Mouse (Mus musculus) adrenal gland, postnatal 0 days (tissue): Measurements from ENCODE around the gene Crb3. TPM values are rescaled to one million over a fixed set of nuclear protein-coding genes. Genes with fewer than 3 reads are reported as not detected.

Experiments
- polyA plus RNA-seq: library from polyadenylated mRNA; unstranded; fragments of >200 nt; fragmentation: Nextera tagmentation; extraction: Ambion mirVana; gene quantifications from 2 replicates; pipeline ENCODE4 v1.2.1, GENCODE M21; 2015

The Crb3 gene
- polyA plus RNA-seq, result 2.0 and 3.5 TPM in 2 replicates

GRCm38 (mm10) chr17:57058891-57059485, at the start of gene Crb3:
Gene Crb3 (plus strand): TSS chr17:57059105.

GRCm38 (mm10) chr17:57011236-57012141, 47.4 kb upstream of the Crb3 start, which contains the start of the genes Gtf2f1 and Gm17949:
Gene Gtf2f1 (minus strand): TSS chr17:57011288.
Gene Gm17949 (plus strand): TSS chr17:57011469.

DNA sequence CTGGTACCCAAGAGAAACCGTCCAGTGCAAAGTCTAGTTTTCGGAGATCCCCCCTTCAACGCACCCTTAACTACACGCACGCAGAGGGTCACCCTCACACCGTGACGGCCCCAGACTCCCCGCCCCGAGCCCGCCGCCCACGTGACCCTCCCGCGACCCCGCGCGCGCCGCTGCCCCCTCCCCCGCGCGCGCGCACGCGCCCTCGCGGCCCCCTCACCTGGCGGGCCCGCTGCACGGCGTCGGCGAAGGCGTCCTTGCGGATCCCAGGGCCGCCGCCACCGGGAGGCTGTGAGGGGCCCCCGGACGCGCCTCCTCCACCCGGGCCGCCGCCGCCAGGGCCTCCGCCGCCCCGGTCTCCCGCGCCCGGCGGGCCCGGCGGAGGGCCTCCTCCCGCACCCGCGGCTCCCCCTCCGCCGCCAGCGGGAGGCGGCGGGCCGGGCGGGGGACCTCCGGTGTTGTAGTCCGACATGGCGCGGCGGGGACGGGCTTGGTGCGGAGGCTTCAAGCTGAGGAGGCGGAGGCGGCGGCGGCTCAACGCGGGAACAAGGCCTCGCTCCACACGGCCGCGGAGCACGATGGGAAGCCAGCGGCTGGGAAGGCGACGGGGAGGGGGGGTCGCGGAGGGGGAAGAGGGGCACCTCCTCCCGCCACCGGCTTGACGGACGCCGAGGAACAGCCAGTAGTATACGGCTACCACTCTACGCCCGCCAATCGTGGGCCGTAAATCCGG, 27.8 kb upstream of the Crb3 start, which contains the start of gene Khsrp:
Gene Khsrp (minus strand): TSS at position 592 of the 730 bp plus-strand sequence.

DNA sequence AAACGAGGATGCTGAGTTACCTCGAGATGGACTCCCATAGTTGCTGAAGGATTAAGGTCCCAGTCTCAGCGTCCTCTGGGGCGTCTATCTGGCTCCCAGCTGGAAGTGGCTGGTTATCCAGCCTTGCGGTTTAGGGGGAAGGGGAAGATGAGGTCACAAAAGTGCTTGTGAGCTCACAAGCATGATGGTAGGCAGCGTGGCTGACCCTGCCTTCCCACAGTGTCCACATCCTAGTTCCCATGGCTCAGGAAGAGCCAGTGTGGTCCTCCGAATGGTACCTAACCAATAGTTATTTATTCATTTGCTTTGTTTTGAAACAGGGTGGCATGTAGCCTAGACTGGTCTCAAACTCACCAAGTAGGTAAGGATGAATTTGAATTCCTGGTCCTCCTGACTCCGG, 17.4 kb upstream of the Crb3 start, which contains the start of gene Slc25a41:
Gene Slc25a41 (minus strand): TSS at position 101 of the 400 bp plus-strand sequence.

GRCm38 (mm10) chr17:57059486-57059977, 627 bp downstream of the Crb3 start, which contains the start of gene Slc25a23:
Gene Slc25a23 (minus strand): TSS chr17:57059863.

DNA sequence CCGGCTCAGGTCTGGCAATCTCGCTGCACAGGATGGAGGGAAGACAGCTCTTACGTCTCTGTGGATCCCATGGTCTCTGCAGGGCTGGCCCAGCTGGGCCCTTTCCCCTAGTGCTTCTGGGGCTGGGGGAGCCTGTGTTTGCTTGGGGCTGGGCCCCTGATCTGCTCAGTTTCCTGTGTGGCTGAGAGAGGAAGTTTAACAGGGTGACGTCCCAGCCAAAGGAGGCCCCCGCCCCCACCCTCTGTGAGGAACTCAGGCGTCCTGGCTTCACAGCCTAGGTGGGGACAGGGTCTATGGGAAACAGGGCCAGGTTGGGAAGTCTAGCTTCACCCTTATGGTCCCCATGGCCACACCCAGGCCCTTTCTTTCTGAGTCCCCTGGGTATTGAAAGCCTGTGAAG, 19.4 kb downstream of the Crb3 start, which contains the start of gene Dennd1c:
Gene Dennd1c (minus strand): TSS at position 179 of the 400 bp plus-strand sequence.

GRCm38 (mm10) chr17:57087049-57087832, 28.3 kb downstream of the Crb3 start, which contains the start of gene Tubb4a:
Gene Tubb4a (minus strand): TSS chr17:57087782.

DNA sequence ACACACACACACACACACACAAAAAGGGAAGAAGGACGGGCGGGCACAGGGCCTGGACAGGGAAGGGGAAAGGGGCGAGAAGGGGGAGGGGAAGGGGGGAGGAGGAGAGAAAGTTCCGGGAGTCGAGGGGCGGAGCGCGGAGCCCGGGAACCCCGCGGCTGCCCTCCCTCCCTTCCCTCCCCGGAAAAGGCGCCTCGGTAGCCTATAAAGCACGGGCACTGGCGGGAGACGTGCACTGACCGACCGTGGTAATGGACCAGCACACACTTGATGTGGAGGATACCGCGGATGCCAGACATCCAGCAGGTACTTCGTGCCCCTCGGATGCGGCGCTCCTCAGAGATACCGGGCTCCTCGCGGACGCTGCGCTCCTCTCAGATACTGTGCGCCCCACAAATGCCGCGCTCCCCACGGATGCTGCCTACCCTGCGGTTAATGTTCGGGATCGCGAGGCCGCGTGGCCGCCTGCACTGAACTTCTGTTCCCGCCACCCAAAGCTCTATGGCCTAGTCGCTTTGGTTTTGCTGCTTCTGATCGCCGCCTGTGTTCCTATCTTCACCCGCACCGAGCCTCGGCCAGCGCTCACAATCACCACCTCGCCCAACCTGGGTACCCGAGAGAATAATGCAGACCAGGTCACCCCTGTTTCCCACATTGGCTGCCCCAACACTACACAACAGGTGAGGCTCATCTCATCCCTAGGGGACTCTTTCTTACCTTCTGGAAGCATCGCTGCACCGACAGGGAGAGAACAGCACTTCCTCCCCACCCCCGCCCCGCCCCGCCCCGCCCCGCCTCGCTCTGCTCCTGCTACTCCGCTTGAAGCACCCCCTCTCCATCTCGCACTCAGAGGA, 46.5 kb downstream of the Crb3 start, which contains the start of gene Tnfsf9:
Gene Tnfsf9 (plus strand): TSS at position 145 of the 854 bp plus-strand sequence.

Other genes starting within 250 kb of the Crb3 start
- gene Rfx2, start 228.1 kb upstream of the Crb3 start, polyA plus RNA-seq, result 2.0 and 3.3 TPM in 2 replicates
- gene Acsbg2, start 184.7 kb upstream of the Crb3 start, polyA plus RNA-seq, result not detected in 2 replicates
- gene 1700061G19Rik, start 183.6 kb upstream of the Crb3 start, polyA plus RNA-seq, result 0.19 and 0.26 TPM in 2 replicates
- gene Mllt1, start 123.7 kb upstream of the Crb3 start, polyA plus RNA-seq, result 13.6 and 14.1 TPM in 2 replicates
- not detected in 2 replicates for gene Acer1, start 77.0 kb upstream of the Crb3 start, polyA plus RNA-seq
- 117 and 163 TPM in 2 replicates for gene Clpp, start 68.8 kb upstream of the Crb3 start, polyA plus RNA-seq
- 112 TPM in 2 replicates for gene Alkbh7, start 61.8 kb upstream of the Crb3 start, polyA plus RNA-seq
- gene Pspn, start 59.1 kb upstream of the Crb3 start, polyA plus RNA-seq, result 4.4 and 7.9 TPM in 2 replicates
- gene Gtf2f1, start 47.8 kb upstream of the Crb3 start, polyA plus RNA-seq, result 29.7 and 47.9 TPM in 2 replicates
- gene Gm17949, start 47.6 kb upstream of the Crb3 start, polyA plus RNA-seq, result 0.35 and 0.37 TPM in 2 replicates
- gene Khsrp, start 27.6 kb upstream of the Crb3 start, polyA plus RNA-seq, result 20.2 and 25.9 TPM in 2 replicates
- gene Slc25a41, start 17.5 kb upstream of the Crb3 start, polyA plus RNA-seq, result not detected in 2 replicates
- gene Slc25a23, start 758 bp downstream of the Crb3 start, polyA plus RNA-seq, result 12.5 and 14.0 TPM in 2 replicates
- gene Dennd1c, start 19.4 kb downstream of the Crb3 start, polyA plus RNA-seq, result 0.93 and 2.0 TPM in 2 replicates
- gene Tubb4a, start 28.7 kb downstream of the Crb3 start, polyA plus RNA-seq, result 28.5 and 110 TPM in 2 replicates
- 1.5 and 1.6 TPM in 2 replicates for gene Tnfsf9, start 46.2 kb downstream of the Crb3 start, polyA plus RNA-seq
- gene Cd70, start 90.7 kb downstream of the Crb3 start, polyA plus RNA-seq, result not detected in 2 replicates
- gene Tnfsf14, start 135.1 kb downstream of the Crb3 start, polyA plus RNA-seq, result 0.14 and 0.28 TPM in 2 replicates
- gene C3, start 169.0 kb downstream of the Crb3 start, polyA plus RNA-seq, result 63.5 and 85.8 TPM in 2 replicates
- 45.8 and 74.8 TPM in 2 replicates for gene Gpr108, start 189.3 kb downstream of the Crb3 start, polyA plus RNA-seq
- gene Trip10, start 190.3 kb downstream of the Crb3 start, polyA plus RNA-seq, result 28.6 and 35.5 TPM in 2 replicates
- 3.4 and 3.6 TPM in 2 replicates for gene Vav1, start 220.0 kb downstream of the Crb3 start, polyA plus RNA-seq